Mouse (Mus musculus) fibroblast of lung, adult 2 months (primary cell): Measurements from ENCODE around the gene Dnajc28.
"Not testable (repeated sequence)": the region's sequence is repeated elsewhere in the genome, so short reads cannot be mapped to it uniquely, and the experiment has no call there.

Source experiments
- DNase-seq: peaks from one replicate; pipeline ENCODE4 v3.0.0-alpha.2; 2011; ENCODE audit warnings: low read depth

Dnajc28 gene

DNA sequence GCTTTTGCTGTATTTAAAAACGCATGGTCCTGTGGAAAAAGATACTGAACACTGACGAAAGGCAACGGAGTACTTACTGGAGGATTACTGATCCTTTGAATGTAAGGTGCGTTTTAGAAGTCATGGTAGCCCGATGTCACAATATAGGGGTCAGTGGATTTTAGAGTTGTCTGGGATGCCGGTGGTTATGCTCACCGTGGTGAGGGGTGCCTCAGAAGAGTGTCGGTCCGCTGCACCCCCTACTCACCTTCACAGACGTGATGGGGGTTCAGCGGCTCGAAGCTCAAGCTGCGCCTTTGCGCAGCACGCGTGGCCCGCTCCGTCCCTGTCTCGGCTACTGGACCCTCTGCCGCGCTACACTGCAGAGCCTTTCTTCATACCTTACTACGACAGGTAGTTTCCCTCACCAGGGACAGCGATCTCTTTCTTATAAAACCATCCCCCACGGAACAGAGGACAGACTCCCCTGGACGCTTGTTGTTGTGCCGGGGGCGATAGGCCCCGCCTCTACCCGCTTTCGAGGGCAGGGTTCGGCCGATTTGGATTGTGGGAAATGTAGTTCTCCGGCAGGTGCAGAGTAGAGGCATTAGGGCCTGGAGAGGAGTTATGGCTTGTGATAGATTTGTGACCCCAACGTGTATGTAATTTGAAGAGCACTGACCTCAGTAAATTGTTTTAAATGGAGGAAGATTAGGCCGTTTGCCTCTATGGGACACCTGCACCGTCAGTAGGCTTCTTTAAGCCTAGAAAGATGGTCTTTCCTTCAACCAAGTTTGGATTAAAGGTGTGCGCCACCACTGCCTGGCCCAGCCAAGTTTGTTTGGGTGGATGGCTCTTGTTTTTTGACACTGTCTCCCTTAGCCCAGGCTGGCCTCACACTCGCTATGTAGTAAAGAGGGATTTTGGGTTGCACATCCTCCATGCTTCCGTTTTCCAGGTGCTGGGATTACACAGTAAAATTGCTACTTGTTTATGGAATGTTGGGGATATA lies at the start of gene Dnajc28:
TSS of gene Dnajc28 (minus strand) at position 516 of the 991 bp plus-strand sequence.
- DNase-seq: peak; percentile 35

DNA sequence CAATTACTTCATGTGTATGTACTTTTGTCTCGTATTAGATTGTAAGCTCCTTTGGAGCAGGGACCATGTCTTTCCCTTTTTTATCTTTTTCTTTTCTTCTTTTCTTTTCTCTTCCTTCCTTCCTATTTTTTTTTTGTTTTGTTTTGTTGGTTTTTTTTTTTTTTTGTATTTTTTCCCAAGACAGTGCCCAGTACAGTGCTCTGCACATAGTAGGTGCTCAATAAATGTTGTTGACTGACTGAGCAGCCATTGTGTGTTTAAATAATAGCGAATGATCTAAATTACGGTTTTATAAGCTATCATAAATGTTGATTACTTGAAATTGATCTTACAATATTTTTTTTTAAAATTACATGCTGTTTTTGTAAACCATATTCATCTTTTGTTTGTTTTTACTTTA lies 45.0 kb upstream of the Dnajc28 start:
- DNase-seq: no peak

DNA sequence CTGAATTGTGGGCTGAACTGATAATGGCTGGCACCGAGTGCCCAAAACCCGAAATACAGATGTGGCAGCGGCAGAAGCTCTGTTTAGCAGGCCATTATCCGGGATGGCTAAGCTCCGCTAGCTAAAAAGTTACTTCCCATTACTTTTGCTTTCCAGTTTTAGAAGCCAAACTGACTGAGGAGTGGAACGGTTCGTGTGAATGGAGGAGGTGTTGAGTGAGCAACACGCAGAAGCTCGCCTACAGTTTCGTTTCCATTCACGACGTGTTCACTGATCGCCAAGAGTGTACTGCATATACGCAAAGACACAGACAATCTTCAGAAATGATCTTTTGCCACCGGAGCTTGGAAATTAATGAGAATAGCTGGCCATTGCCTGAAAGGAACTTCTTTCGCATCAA lies 43.5 kb upstream of the Dnajc28 start:
- no peak for DNase-seq

DNA sequence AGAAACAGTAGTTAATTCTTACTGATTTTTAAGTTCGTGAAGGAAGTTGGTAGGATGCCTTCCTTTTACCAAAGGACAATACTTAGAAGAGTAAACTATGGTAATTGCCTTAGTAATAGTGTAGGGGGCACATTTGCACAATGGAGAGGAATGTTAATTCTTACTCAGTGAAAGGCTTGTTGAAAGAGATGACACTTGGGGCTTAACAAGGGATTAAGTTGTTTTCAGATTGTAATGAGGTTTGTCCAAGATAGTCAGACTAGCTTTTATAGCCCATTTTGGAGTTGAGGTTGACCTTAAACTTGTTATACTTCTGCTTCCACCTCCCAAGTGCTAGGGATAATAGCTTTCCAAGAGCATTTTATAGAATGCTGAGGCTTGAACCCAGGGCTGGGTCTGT lies 42.6 kb upstream of the Dnajc28 start:
- DNase-seq: no peak

DNA sequence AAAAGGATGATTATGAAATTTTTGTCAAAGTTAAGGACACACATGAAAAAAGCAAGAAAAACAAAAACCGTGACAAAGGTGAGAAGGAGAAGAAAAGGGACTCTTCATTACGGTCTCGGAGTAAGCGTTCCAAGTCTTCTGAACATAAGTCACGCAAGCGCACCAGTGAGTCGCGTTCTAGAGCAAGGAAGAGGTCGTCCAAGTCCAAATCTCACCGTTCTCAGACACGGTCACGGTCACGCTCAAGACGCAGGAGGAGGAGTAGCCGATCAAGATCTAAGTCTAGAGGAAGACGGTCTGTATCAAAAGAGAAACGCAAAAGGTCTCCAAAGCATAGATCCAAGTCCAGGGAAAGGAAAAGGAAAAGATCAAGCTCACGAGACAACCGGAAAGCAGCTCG lies 41.0 kb upstream of the Dnajc28 start:
- no peak for DNase-seq

DNA sequence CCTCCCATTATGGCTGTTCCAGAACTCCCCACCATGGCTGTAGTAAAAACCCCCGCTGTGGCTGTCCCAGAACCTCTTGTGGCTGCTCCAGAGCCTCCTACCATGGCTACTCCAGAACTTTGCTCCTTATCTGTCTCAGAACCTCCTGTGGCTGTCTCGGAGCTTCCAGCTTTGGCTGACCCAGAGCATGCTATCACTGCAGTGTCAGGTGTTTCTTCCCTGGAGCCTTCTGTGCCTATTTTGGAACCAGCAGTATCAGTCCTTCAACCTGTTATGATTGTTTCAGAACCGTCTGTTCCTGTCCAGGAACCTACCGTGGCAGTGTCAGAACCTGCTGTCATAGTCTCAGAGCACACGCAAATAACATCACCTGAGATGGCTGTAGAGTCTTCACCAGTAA lies 39.6 kb upstream of the Dnajc28 start:
- DNase-seq: no peak

DNA sequence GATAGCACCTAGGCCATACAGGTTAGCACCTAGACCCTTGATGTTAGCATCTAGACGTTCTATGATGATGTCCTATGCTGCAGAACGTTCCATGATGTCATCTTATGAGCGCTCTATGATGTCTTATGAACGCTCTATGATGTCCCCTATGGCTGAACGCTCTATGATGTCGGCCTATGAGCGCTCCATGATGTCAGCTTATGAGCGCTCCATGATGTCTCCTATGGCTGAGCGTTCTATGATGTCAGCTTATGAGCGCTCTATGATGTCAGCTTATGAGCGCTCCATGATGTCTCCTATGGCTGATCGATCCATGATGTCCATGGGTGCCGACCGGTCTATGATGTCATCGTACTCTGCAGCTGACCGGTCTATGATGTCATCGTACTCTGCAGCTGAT lies 38.5 kb upstream of the Dnajc28 start:
- no peak for DNase-seq

DNA sequence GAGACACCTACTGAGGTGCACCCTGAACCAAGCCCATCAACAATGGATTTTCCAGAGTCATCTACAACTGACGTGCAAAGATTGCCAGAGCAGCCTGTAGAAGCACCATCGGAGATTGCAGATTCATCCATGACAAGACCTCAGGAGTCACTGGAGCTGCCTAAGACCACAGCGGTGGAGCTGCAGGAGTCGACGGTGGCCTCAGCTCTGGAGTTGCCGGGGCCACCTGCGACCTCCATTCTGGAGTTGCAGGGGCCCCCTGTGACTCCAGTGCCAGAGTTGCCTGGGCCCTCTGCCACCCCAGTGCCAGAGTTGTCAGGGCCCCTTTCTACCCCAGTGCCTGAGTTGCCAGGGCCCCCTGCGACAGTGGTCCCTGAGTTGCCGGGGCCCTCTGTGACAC lies 36.5 kb upstream of the Dnajc28 start:
- no peak for DNase-seq

DNA sequence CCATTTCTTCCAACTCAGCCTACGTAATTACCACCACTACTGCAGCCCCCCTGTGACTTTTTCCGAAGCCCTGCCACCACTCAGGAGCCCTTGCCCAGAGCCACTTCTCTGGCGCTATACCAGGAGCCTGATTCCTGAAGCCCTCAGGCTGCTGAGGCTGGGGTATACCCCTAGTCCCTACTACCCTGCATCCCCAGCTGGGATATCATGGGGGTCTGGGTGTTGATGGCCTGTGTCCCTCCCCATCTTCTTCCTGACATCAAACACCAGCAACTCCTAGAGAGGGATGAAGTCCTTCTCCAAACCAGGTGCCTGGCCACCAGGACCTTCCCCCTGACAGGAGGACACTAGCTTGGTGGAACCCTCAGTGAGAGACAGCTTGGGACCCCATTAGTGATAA lies 33.4 kb upstream of the Dnajc28 start:
- DNase-seq: no peak

DNA sequence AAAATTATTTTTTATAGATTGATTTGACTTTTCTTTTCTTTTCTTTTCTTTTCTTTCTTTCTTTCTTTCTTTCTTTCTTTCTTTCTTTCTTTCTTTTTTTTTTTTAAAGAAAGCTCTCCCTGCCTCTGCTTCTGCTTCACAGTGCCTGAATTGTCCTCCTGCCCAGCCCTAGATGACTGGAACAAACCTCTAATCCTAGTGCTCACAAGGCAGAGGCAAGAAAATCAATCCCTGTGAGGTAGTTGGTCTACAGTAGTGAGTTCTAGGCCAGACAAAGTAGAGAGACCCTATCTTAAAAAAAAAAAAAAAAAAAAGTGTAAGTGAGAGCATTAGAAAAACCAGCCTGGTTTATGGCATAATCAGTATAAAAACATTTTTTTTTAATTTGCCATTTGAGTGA lies 31.0 kb upstream of the Dnajc28 start:
- no peak for DNase-seq

DNA sequence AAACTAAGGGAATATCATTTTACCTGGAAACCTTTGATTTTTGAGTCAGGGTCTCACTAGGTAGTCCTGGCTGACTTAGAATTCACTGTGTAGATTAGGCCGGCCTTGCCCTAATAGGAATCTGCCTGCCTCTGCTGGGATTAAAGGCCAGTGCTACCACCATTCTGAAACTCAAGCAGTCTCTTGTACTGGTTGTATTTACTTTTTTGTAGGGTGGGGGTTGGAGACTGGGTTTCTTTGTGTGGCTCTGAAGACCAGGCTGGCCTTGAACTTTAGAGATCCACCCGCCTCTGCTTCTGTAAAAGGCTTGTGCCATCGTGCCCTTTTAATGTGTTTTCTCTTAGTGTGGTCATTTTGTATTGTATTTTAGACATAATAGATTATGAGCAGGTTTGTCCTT lies 30.4 kb upstream of the Dnajc28 start:
- DNase-seq: no peak

DNA sequence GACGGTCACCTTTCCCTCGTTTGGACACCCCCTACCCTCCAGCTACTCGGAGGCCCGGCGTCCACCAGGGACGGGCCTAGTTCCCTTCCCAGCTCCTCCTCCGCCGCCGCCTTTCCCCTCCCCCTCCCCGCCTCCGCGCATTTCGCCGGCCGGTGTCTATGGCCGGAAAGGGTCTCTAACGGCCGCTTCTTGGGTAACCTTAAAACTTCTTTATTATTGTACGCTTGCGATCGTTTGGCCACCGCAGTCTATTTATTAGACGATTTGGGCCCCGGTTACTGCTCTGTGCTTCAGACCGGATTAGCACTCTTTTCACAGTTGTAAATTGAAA lies 29.4 kb upstream of the Dnajc28 start:
- DNase-seq: no peak

DNA sequence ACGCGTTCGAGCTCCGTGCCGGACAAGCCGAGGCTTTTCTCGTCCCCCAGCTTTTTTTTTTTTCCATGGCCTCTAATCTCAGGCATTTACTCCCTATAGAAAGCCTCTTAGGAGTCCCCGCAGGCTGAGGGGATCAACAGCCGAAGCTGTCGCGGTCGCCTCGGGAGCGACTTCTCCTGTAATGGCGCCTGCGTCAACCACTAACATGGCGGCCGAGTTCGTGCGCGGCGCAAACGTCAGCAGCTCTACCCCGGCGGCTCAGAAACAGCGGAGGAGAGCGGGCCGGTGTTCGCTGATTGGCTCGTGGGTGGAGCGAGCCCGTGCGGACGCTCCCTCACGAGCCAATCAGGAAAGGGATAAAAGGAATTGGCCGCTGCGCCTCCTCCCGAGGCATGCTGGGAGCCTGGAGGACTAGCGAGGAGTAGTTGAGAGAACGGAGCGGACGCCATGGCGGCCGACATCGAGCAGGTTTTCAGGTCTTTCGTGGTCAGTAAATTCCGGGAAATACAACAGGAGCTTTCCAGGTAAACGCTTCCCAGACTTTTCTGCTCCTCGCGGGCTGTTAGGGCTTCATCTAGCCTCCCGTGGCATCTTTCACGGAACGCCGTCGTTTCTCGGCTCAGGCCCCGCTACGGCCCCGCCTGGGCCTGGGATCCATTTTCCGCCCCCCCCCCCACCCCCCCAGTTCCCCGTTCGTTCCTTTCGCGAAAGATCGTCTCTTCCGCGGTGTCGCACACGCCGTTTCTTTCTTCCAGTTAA lies 28.8 kb upstream of the Dnajc28 start, which contains the start of gene Son:
TSS of gene Son (plus strand) at position 46 of the 759 bp plus-strand sequence.
- DNase-seq: peak; percentile 93

DNA sequence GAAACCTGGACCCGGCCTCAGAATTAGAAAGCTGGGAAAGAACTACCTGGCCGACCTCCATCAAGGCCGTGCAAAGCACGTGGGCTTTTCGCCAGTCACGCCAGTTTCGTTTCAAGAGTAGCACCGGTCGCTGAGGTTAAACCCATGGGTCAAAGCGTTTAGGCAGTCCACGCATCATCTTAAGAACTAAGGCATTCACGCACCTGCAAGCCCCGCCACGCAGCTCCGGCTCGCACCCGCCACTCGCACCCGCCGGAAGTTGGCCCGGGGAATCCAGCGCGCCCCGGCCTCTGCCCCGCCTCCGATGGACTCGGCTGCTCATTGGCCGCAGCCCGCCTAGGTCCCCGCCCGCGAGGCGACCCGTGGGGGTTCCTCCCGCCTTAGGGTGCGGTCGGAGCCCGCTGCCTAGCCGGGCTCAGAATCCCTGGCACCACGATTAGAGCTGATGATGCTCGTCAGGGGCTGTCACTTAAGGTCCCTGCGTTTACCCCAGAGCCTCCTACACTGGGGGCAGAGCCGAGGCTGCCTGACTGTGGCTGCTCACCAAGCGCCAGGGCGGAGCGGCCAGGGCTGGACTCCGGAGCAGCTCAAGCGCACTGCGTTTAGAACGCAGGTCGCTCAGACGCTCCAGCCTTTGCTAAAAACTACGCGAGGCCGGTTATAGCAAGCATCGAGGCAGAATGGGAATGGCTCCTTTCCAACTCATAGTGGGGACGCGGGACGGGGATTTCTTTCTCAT lies 28.0 kb upstream of the Dnajc28 start, which contains the start of gene Gart:
TSS of gene Gart (minus strand) at position 272 of the 739 bp plus-strand sequence.
- peak; percentile 73 for DNase-seq

DNA sequence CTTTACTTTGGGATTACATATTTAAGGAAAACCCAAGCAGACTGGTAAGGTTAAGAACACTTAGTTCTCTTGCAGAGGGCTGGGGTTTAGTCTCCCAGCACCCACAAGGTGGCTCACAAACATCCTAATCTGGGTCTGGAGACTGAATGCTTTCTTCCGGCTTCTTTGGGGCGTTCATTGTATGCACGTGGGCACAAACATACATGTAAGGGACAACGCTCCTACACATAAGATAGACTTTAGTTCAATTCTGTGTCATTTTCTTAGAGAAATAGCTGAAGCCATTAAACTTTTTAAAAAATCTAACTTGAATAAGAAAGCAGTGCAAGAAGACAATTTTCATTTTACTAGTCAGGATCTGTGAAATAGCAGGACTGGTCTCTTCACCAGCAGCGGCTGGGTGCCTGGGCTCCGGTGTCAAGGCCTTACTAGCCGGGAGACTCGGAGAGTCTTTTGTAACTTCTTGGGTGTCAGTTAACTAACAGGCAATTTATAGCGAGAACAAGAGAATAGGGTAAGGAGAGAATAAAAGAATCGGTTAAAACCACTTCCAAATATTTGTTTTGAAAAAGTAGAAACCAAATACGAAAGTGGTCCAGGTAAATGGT lies 27.3 kb upstream of the Dnajc28 start:
- peak; percentile 19 for DNase-seq

DNA sequence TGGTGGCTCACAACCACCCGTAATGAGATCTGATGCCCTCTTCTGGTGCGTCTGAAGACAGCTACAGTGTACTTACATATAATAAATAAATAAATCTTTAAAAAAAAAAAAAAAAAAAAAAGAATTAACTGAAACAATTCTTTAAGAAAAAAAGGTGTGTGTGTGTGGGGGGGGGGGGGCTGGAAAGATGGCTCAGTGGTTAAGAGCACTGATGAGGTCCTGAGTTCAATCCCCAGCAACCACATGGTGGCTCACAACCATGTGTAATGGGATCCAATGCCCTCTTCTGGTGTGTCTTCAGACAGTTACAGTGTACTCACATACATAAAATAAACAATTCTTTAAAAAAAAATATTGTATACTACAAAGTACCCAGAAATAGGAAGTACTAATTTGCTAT lies 26.6 kb upstream of the Dnajc28 start:
- DNase-seq: not testable (repeated sequence)

DNA sequence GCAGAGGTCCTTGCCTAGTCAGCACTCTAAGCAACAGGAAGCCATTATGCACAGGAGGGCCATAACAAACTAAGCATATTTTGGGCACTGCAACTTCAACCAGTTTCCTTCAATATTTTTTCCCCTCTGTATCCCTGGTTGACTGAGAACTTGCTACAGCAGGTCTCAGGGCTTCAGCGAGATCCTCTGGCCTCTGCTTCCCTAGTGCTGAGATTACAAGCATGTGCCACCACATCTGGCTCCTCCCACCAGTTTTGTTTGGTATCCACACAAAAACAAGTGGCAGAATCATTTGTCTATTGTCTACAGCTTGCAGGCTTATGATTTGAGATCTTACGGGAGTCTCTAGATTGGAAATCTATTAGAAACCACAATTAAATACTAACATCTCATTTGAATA lies 26.1 kb upstream of the Dnajc28 start:
- no peak for DNase-seq

DNA sequence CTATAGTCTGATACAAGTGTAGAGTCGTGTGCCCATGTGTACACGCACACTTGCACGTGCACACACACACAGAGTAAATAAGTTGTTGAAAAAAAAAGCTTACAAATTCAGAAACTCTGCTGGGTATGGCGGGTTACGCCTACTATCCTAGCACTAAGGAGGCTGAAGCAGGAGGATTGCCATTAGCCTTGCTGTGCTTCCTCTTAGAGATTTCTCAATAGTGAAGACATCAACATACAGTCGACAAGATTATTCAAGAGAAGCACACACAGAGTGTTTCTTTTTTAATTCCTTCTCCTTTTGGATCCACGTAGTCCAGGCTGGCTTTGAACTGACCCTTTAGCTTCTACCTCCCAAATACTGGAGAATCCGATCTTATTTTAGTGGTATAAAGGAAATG lies 21.3 kb upstream of the Dnajc28 start:
- DNase-seq: no peak

DNA sequence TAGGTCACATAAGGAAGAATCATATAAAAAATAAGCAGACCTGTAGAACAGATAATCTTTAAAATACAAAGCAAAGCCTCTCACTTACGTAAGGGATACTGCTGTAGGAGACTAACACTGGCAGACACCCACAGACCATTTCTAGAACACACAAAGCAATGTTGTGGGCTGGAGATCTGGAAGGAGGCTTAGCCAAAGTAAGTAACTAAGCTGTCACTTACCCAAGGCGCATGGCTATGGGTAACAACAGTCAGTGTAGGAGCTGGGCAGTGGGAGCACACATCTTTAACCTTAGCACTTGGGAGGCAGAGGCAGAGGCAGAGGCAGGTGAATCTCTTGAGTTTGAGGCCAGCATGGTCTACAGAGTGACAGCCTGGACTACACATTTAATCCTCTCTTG lies 20.8 kb upstream of the Dnajc28 start:
- no peak for DNase-seq

DNA sequence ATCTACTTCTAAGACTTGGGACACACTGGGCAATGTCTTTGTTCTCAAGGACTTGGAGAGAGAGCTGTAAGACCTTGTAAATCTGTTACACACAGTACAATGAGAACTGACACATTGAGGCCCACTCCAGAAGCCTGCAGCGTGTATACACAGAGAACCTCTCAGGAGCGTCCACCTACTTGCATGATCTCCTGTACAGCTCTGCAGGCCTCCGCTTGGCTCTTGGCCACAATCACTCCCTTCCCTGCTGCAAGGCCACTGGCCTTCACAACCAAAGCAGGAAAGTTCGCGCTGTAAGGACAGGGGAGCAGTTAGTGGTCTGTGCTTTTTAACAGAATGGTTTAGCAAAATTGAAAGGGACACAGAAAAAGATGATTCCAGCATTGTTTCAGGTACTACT lies 20.3 kb upstream of the Dnajc28 start:
- no peak for DNase-seq

DNA sequence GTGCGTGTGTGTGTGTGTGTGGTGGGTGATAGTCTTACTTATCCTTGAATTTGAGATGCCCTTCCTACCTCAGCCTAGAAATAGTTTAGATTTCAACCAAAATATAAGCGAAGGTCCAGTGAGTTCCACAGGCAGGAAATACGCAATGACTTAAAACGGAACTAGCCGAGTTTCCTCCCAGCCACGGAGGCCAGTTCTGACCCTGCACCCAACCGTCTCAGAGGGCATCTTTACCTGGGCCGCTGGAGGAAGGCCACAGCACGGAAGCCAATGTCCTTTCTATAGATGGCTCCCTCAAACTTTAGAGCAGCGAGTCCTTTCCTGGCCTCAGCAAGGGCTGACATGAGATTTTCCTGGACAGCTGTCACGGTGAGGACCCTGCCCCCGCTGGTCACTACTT lies 14.8 kb upstream of the Dnajc28 start:
- no peak for DNase-seq

DNA sequence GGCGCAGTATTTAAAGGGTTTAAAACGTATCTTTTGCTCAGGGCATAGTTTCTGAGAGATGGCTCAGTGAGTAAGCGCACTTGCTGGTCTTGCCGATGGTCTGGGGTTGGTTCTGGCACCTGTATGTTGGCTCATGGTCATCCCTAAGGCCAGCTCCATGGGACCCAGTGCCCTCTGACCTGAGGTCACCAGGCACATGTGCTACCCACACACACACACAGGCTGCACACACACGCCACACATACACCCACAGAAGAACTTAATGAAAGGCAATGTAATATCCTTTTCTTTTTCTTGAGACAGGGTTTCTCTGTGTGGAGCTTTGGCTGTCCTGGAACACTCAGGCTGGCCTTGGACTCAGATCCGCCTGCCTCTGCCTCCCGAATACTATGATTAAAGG lies 14.1 kb upstream of the Dnajc28 start:
- DNase-seq: no peak
